8 mouse cellular contexts compared by ENCODE assay signal in genomic region chr14:55885114-55885790, GRCm38 (mm10). TPM values are rescaled to one million over a fixed set of nuclear protein-coding genes. Genes with fewer than 3 reads are reported as not detected.
DNase-seq lines count a peak whose midpoint lies in the region; ATAC-seq lines count a peak whose summit lies in the region.

No protein-coding gene starts in this region.

- peak overlapping the region; percentile 81 for H3K4me2 ChIP-seq in heart, embryonic 14.5 days (ENCODE audit: low read length)
- H3K4me2 ChIP-seq in liver, embryonic 13.5 days, result peak overlapping the region; percentile 80

- peaks cover 42% of the 10 kb centered on the region for H3K36me3 ChIP-seq in heart, embryonic 14.5 days (ENCODE audit: control insufficient read depth, insufficient read depth, low read length)
- peaks cover 39% of the 10 kb centered on the region for H3K36me3 ChIP-seq in liver, embryonic 13.5 days

- WGBS in heart, embryonic 14.5 days, result 1% methylated on average over 14 of the region's 30 CpGs
- under 1% methylated on average over 22 of the region's 30 CpGs for WGBS in liver, embryonic 13.5 days (ENCODE audit: insufficient replicate concordance)

- H3K4me3 ChIP-seq in heart, embryonic 14.5 days (ENCODE audit: control insufficient read depth in 1 of 2, insufficient read depth in 1 of 2, low read depth in 1 of 2, low read length in 2 of 2), result peak overlapping the region; percentile 84
- peak overlapping the region; percentile 76 for H3K4me3 ChIP-seq in liver, embryonic 13.5 days (replicated peaks)

- peak; percentile 49 for ATAC-seq in heart, embryonic 14.5 days (ENCODE audit: insufficient number of reproducible peaks, insufficient read depth, low FRiP score, low read depth)
- ATAC-seq in liver, embryonic 13.5 days (ENCODE audit: low read depth), result peak; percentile 29

- H3K9me3 ChIP-seq in heart, embryonic 14.5 days (ENCODE audit: control insufficient read depth, low read length), result no peaks in the 10 kb centered on the region
- no peaks in the 10 kb centered on the region for H3K9me3 ChIP-seq in liver, embryonic 13.5 days (replicated peaks)

- peaks cover 14 to 26% of the 10 kb centered on the region in 2 experiments for H3K4me1 ChIP-seq in heart, embryonic 14.5 days (ENCODE audit: control insufficient read depth in 2 of 2, insufficient read depth in 2 of 2, low read length in 2 of 2)
- H3K4me1 ChIP-seq in liver, embryonic 13.5 days (replicated peaks), result peaks cover 60% of the 10 kb centered on the region

- peak overlapping the region; percentile 87 to 94 for H3K27ac ChIP-seq in heart, embryonic 14.5 days (replicated peaks in 1 of 2; ENCODE audit: control insufficient read depth in 1 of 2, insufficient read depth in 1 of 2, low read depth in 2 of 2, low read length in 2 of 2)
- H3K27ac ChIP-seq in liver, embryonic 13.5 days, result peak overlapping the region; percentile 90

- peak; percentile 44 to 82 for DNase-seq in adrenal gland, adult (ENCODE audit: inconsistent age in 2 of 2, low spot score in 1 of 2)
- no peak for DNase-seq in adrenal gland, postnatal 10 days
- peak; percentile 18 for DNase-seq in thymus, postnatal 0 days (ENCODE audit: low spot score)
- no peak for DNase-seq in thymus, adult 18-20 months
- peak; percentile 28 for DNase-seq in liver, embryonic 13.5 days
- peak; percentile 37 to 57 for DNase-seq in spleen, postnatal 10 days (ENCODE audit: low spot score in 2 of 2)
- no peak for DNase-seq in gastrocnemius, postnatal 25 days

- H3K9ac ChIP-seq in heart, embryonic 14.5 days (ENCODE audit: low read length), result peak overlapping the region; percentile 93
- H3K9ac ChIP-seq in liver, embryonic 13.5 days, result peak overlapping the region; percentile 89

- H3K27me3 ChIP-seq in heart, embryonic 14.5 days (ENCODE audit: control insufficient read depth, insufficient read depth, low read length), result no peaks in the 10 kb centered on the region
- no peaks in the 10 kb centered on the region for H3K27me3 ChIP-seq in liver, embryonic 13.5 days

RNA-seq across cellular contexts. Expression of gene Khnyn, which starts 0.5 kb away (rescaled TPM):
- 10 to 100 TPM; 17.1 to 23.8 TPM for total RNA-seq in adrenal gland, postnatal 10 days (2021)
- polyA plus RNA-seq in thymus, postnatal 0 days (2015; fragmentation: Nextera tagmentation; extraction: Ambion mirVana), result 8.5 and 9.8 TPM in 2 replicates
- 5.7 and 6.1 TPM in 2 replicates for polyA plus RNA-seq in heart, embryonic 14.5 days (2014; fragmentation: Nextera tagmentation; extraction: Ambion mirVana)
- 6.8 and 7.6 TPM in 2 replicates for polyA plus RNA-seq in liver, embryonic 13.5 days (2015; fragmentation: Nextera tagmentation; extraction: Ambion mirVana)
- total RNA-seq in gastrocnemius, postnatal 25 days (2021), result 1 to 10 TPM; 7.0 to 9.1 TPM

RNA-seq across cellular contexts. Expression of gene Cbln3, which starts 1.1 kb away (rescaled TPM):
- total RNA-seq in adrenal gland, postnatal 10 days (2021), result under 1 TPM; 0.15 to 0.48 TPM
- polyA plus RNA-seq in thymus, postnatal 0 days (2015; fragmentation: Nextera tagmentation; extraction: Ambion mirVana), result 0.05 and 0.12 TPM in 2 replicates
- 0.24 and 0.61 TPM in 2 replicates for polyA plus RNA-seq in heart, embryonic 14.5 days (2014; fragmentation: Nextera tagmentation; extraction: Ambion mirVana)
- 0.10 and 0.13 TPM in 2 replicates for polyA plus RNA-seq in liver, embryonic 13.5 days (2015; fragmentation: Nextera tagmentation; extraction: Ambion mirVana)
- not detected for total RNA-seq in gastrocnemius, postnatal 25 days (2021)

RNA-seq across cellular contexts. Expression of gene Sdr39u1, which starts 14.8 kb away (rescaled TPM):
- 100 to 1,000 TPM in 1 of 2 experiments, 10 to 100 TPM in 1; 90.9 to 109 TPM for total RNA-seq in adrenal gland, postnatal 10 days (2021)
- 72.5 and 74.8 TPM in 2 replicates for polyA plus RNA-seq in thymus, postnatal 0 days (2015; fragmentation: Nextera tagmentation; extraction: Ambion mirVana)
- 51.6 and 52.1 TPM in 2 replicates for polyA plus RNA-seq in heart, embryonic 14.5 days (2014; fragmentation: Nextera tagmentation; extraction: Ambion mirVana)
- 13.3 and 14.1 TPM in 2 replicates for polyA plus RNA-seq in liver, embryonic 13.5 days (2015; fragmentation: Nextera tagmentation; extraction: Ambion mirVana)
- 10 to 100 TPM; 95.7 to 98.1 TPM for total RNA-seq in gastrocnemius, postnatal 25 days (2021)

RNA-seq across cellular contexts. Expression of gene Nynrin, which starts 31.4 kb away (rescaled TPM):
- 10 to 100 TPM; 20.7 to 24.4 TPM for total RNA-seq in adrenal gland, postnatal 10 days (2021)
- polyA plus RNA-seq in thymus, postnatal 0 days (2015; fragmentation: Nextera tagmentation; extraction: Ambion mirVana), result 1.7 and 2.4 TPM in 2 replicates
- 11.0 and 12.4 TPM in 2 replicates for polyA plus RNA-seq in heart, embryonic 14.5 days (2014; fragmentation: Nextera tagmentation; extraction: Ambion mirVana)
- 2.2 and 3.1 TPM in 2 replicates for polyA plus RNA-seq in liver, embryonic 13.5 days (2015; fragmentation: Nextera tagmentation; extraction: Ambion mirVana)
- 1 to 10 TPM; 2.6 to 4.1 TPM for total RNA-seq in gastrocnemius, postnatal 25 days (2021)

RNA-seq across cellular contexts. Expression of gene Cma1, which starts 59.2 kb away (rescaled TPM):
- total RNA-seq in adrenal gland, postnatal 10 days (2021), result 1 to 10 TPM; 7.9 to 8.6 TPM
- 6.9 and 7.2 TPM in 2 replicates for polyA plus RNA-seq in thymus, postnatal 0 days (2015; fragmentation: Nextera tagmentation; extraction: Ambion mirVana)
- polyA plus RNA-seq in heart, embryonic 14.5 days (2014; fragmentation: Nextera tagmentation; extraction: Ambion mirVana), result 2.6 and 3.5 TPM in 2 replicates
- polyA plus RNA-seq in liver, embryonic 13.5 days (2015; fragmentation: Nextera tagmentation; extraction: Ambion mirVana), result 0.12 and 0.20 TPM in 2 replicates
- 1 to 10 TPM; 2.7 to 4.1 TPM for total RNA-seq in gastrocnemius, postnatal 25 days (2021)

Comparison
In these comparisons a context has a peak if more than half of its experiments do, and no peak if none do; other contexts are left out.
1. DNase-seq: peak in adrenal gland, adult (2 of 2), thymus, postnatal 0 days (single experiment), liver, embryonic 13.5 days (single experiment) and spleen, postnatal 10 days (2 of 2); none in adrenal gland, postnatal 10 days (single experiment), thymus, adult 18-20 months (0 of 2) and gastrocnemius, postnatal 25 days (single experiment).